Mouse (Mus musculus): ENCODE results near the gene Pecam1. TPM values are rescaled to one million over a fixed set of nuclear protein-coding genes. Genes with fewer than 3 reads are reported as not detected.
A peak's percentile ranks its signal among the peaks of the same experiment; 100 is the strongest.

The Pecam1 gene
- polyA plus RNA-seq, 1 experiment from 2014 or later: 20.2 TPM

GRCm38 (mm10) chr11:106709227-106709985, 41.0 kb downstream of the Pecam1 start:
- no peak overlapping the region for H3K27ac ChIP-seq (replicated peaks)
- no peak overlapping the region for H3K4me3 ChIP-seq (ENCODE audit: low read depth, low read length)
- no peaks in the 10 kb centered on the region for H3K27me3 ChIP-seq (ENCODE audit: control insufficient read depth, insufficient read depth, low read length)
- no peaks in the 10 kb centered on the region for H3K9me3 ChIP-seq (ENCODE audit: control insufficient read depth, low read length)
- no peaks in the 10 kb centered on the region for H3K36me3 ChIP-seq (ENCODE audit: control insufficient read depth, insufficient read depth, low read length)
- peak; percentile 19; the same call in 1 of the 2 replicates for ATAC-seq (ENCODE audit: low FRiP score, low TSS enrichment)
- H3K4me2 ChIP-seq (replicated peaks; ENCODE audit: low read depth): 0 out of 2 replicates have a peak overlapping the region, but pooled peaks have one; percentile 23
- peak; percentile 25 for DNase-seq (ENCODE audit: low spot score)
- H3K9ac ChIP-seq (ENCODE audit: low read length): no peak overlapping the region
- 30% methylated on average over 15 of the region's 15 CpGs for WGBS
- TF ChIP-seq CTCF (IDR thresholded peaks at IDR 0.05; ENCODE audit: low read depth) (no peak), EP300 (optimal IDR thresholded peaks at IDR 0.05) (no peak)
- H3K4me1 ChIP-seq (replicated peaks; ENCODE audit: control insufficient read depth, insufficient read depth): no peaks in the 10 kb centered on the region

GRCm38 (mm10) chr11:106707866-106708265, 42.6 kb downstream of the Pecam1 start:
- WGBS: 51% methylated on average over 3 of the region's 3 CpGs
- Histone ChIP-seq H3K27ac (replicated peaks) (no peak overlapping the region), H3K9me3 (ENCODE audit: control insufficient read depth, low read length) (no peaks in the 10 kb centered on the region), H3K4me2 (replicated peaks; ENCODE audit: low read depth) (no peak overlapping the region), H3K4me1 (replicated peaks; ENCODE audit: control insufficient read depth, insufficient read depth) (no peaks in the 10 kb centered on the region), H3K36me3 (ENCODE audit: control insufficient read depth, insufficient read depth, low read length) (no peaks in the 10 kb centered on the region), H3K9ac (ENCODE audit: low read length) (no peak overlapping the region), H3K4me3 (ENCODE audit: low read depth, low read length) (no peak overlapping the region), H3K27me3 (ENCODE audit: control insufficient read depth, insufficient read depth, low read length) (no peaks in the 10 kb centered on the region)
- ATAC-seq (ENCODE audit: low FRiP score, low TSS enrichment) (no peak), DNase-seq (ENCODE audit: low spot score) (no peak)
- no peak for TF ChIP-seq CTCF (IDR thresholded peaks at IDR 0.05; ENCODE audit: low read depth)
- TF ChIP-seq EP300 (optimal IDR thresholded peaks at IDR 0.05): no peak

- Histone ChIP-seq H3K27me3 (ENCODE audit: control insufficient read depth, insufficient read depth, low read length) (no peaks in the 10 kb centered on the region), H3K4me3 (ENCODE audit: low read depth, low read length) (no peak overlapping the region), H3K9me3 (ENCODE audit: control insufficient read depth, low read length) (no peaks in the 10 kb centered on the region), H3K4me2 (replicated peaks; ENCODE audit: low read depth) (no peak overlapping the region), H3K9ac (ENCODE audit: low read length) (no peak overlapping the region), H3K36me3 (ENCODE audit: control insufficient read depth, insufficient read depth, low read length) (no peaks in the 10 kb centered on the region), H3K27ac (replicated peaks) (no peak overlapping the region), H3K4me1 (replicated peaks; ENCODE audit: control insufficient read depth, insufficient read depth) (no peaks in the 10 kb centered on the region)
- DNase-seq (ENCODE audit: low spot score): no peak
- ATAC-seq (ENCODE audit: low FRiP score, low TSS enrichment): no peak
- WGBS: 59% methylated on average over 8 of the region's 8 CpGs
- TF ChIP-seq EP300 (optimal IDR thresholded peaks at IDR 0.05) (no peak), CTCF (IDR thresholded peaks at IDR 0.05; ENCODE audit: low read depth) (no peak)
These were observed 43.3 kb downstream of the Pecam1 start for GRCm38 (mm10) chr11:106707085-106707484.

DNA sequence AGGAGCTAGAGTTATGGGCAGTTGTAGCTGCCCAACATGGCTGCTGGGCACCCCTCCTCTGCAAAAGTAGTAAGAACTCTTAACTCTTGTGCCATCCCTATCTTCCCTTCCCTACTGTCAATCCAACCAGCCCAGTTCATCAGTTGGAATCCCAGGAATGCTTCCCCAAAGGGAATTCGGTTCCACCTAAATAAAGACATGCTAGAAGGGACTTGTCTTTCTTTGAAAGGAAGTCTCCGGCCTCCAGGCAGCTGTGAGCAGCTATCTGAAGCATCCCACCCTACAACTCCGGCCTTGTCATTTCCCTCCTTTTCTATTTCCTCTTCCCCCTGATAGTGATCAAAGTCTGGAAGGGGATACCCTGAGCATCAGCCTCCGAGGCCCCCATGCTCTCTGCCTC, 44.2 kb downstream of the Pecam1 start:
- H3K9me3 ChIP-seq (ENCODE audit: control insufficient read depth, low read length): no peaks in the 10 kb centered on the region
- H3K4me1 ChIP-seq (replicated peaks; ENCODE audit: control insufficient read depth, insufficient read depth): no peaks in the 10 kb centered on the region
- no peak overlapping the region for H3K4me2 ChIP-seq (replicated peaks; ENCODE audit: low read depth)
- no peaks in the 10 kb centered on the region for H3K27me3 ChIP-seq (ENCODE audit: control insufficient read depth, insufficient read depth, low read length)
- no peaks in the 10 kb centered on the region for H3K36me3 ChIP-seq (ENCODE audit: control insufficient read depth, insufficient read depth, low read length)
- 62% methylated on average over 4 of the region's 4 CpGs for WGBS
- DNase-seq (ENCODE audit: low spot score) (no peak), ATAC-seq (ENCODE audit: low FRiP score, low TSS enrichment) (no peak)
- TF ChIP-seq CTCF (IDR thresholded peaks at IDR 0.05; ENCODE audit: low read depth) (no peak), EP300 (optimal IDR thresholded peaks at IDR 0.05) (no peak)
- no peak overlapping the region for H3K4me3 ChIP-seq (ENCODE audit: low read depth, low read length)
- no peak overlapping the region for H3K9ac ChIP-seq (ENCODE audit: low read length)
- H3K27ac ChIP-seq (replicated peaks): no peak overlapping the region

GRCm38 (mm10) chr11:106704399-106705111, 45.9 kb downstream of the Pecam1 start:
- no peaks in the 10 kb centered on the region for H3K27me3 ChIP-seq (ENCODE audit: control insufficient read depth, insufficient read depth, low read length)
- H3K27ac ChIP-seq (replicated peaks): no peak overlapping the region
- H3K9me3 ChIP-seq (ENCODE audit: control insufficient read depth, low read length): no peaks in the 10 kb centered on the region
- TF ChIP-seq EP300 (optimal IDR thresholded peaks at IDR 0.05) (no peak), CTCF (IDR thresholded peaks at IDR 0.05; ENCODE audit: low read depth) (no peak)
- H3K9ac ChIP-seq (ENCODE audit: low read length): no peak overlapping the region
- WGBS: 69% methylated on average over 9 of the region's 9 CpGs
- no peak overlapping the region for H3K4me3 ChIP-seq (ENCODE audit: low read depth, low read length)
- ATAC-seq (ENCODE audit: low FRiP score, low TSS enrichment): no peak
- H3K4me2 ChIP-seq (replicated peaks; ENCODE audit: low read depth): no peak overlapping the region
- H3K36me3 ChIP-seq (ENCODE audit: control insufficient read depth, insufficient read depth, low read length): no peaks in the 10 kb centered on the region
- no peaks in the 10 kb centered on the region for H3K4me1 ChIP-seq (replicated peaks; ENCODE audit: control insufficient read depth, insufficient read depth)
- no peak for DNase-seq (ENCODE audit: low spot score)

GRCm38 (mm10) chr11:106703931-106704330, 46.5 kb downstream of the Pecam1 start:
- Histone ChIP-seq H3K9ac (ENCODE audit: low read length) (no peak overlapping the region), H3K9me3 (ENCODE audit: control insufficient read depth, low read length) (no peaks in the 10 kb centered on the region), H3K4me1 (replicated peaks; ENCODE audit: control insufficient read depth, insufficient read depth) (no peaks in the 10 kb centered on the region), H3K4me2 (replicated peaks; ENCODE audit: low read depth) (no peak overlapping the region), H3K4me3 (ENCODE audit: low read depth, low read length) (no peak overlapping the region), H3K36me3 (ENCODE audit: control insufficient read depth, insufficient read depth, low read length) (no peaks in the 10 kb centered on the region), H3K27me3 (ENCODE audit: control insufficient read depth, insufficient read depth, low read length) (no peaks in the 10 kb centered on the region), H3K27ac (replicated peaks) (no peak overlapping the region)
- no peak for TF ChIP-seq EP300 (optimal IDR thresholded peaks at IDR 0.05)
- no peak for TF ChIP-seq CTCF (IDR thresholded peaks at IDR 0.05; ENCODE audit: low read depth)
- 89% methylated on average over 7 of the region's 7 CpGs for WGBS
- ATAC-seq (ENCODE audit: low FRiP score, low TSS enrichment): no peak
- no peak for DNase-seq (ENCODE audit: low spot score)
